Mouse (Mus musculus): ENCODE results near the gene Ddah2. TPM values are rescaled to one million over a fixed set of nuclear protein-coding genes. Genes with fewer than 3 reads are reported as not detected.

Gene Ddah2
- polyA plus RNA-seq, 1 experiment from 2014 or later = 337 TPM

- Histone ChIP-seq H3K36me3 (replicated peaks) (peaks cover 16% of the 10 kb centered on the region), H3K27ac (no peak overlapping the region), H3K4me3 (no peak overlapping the region), H3K4me2 (no peak overlapping the region), H3K9ac (no peak overlapping the region), H3K27me3 (replicated peaks) (no peaks in the 10 kb centered on the region), H3K9me3 (no peaks in the 10 kb centered on the region), H3K4me1 (peaks cover 15% of the 10 kb centered on the region)
- 91% methylated on average over 14 of the region's 14 CpGs for WGBS
- no peak for ATAC-seq (replicated peaks)
These were observed 33.8 kb downstream of the Ddah2 start for GRCm38 (mm10) chr17:35092403-35093198.

- Histone ChIP-seq H3K27ac (no peak overlapping the region), H3K4me1 (peaks cover 14% of the 10 kb centered on the region), H3K36me3 (replicated peaks) (peaks cover 21% of the 10 kb centered on the region), H3K4me3 (no peak overlapping the region), H3K9ac (no peak overlapping the region), H3K27me3 (replicated peaks) (no peaks in the 10 kb centered on the region), H3K4me2 (no peak overlapping the region), H3K9me3 (no peaks in the 10 kb centered on the region)
- WGBS = 94% methylated on average over 15 of the region's 15 CpGs
- no peak for ATAC-seq (replicated peaks)
These were observed 35.9 kb downstream of the Ddah2 start for GRCm38 (mm10) chr17:35094475-35095365.

- Histone ChIP-seq H3K9ac (no peak overlapping the region), H3K9me3 (no peaks in the 10 kb centered on the region), H3K27me3 (replicated peaks) (no peaks in the 10 kb centered on the region), H3K4me3 (no peak overlapping the region), H3K4me1 (no peaks in the 10 kb centered on the region), H3K27ac (no peak overlapping the region), H3K4me2 (no peak overlapping the region), H3K36me3 (replicated peaks) (peaks cover 33% of the 10 kb centered on the region)
- ATAC-seq (replicated peaks) = no peak
- WGBS = 78% methylated on average over 12 of the region's 12 CpGs
These were observed 37.8 kb downstream of the Ddah2 start for GRCm38 (mm10) chr17:35096597-35096996.

GRCm38 (mm10) chr17:35097164-35097655 is 38.4 kb downstream of the Ddah2 start:
- WGBS = 70% methylated on average over 12 of the region's 12 CpGs
- no peak for ATAC-seq (replicated peaks)

GRCm38 (mm10) chr17:35100196-35100765 is 41.4 kb downstream of the Ddah2 start:
- WGBS = 76% methylated on average over 10 of the region's 10 CpGs
- H3K27ac ChIP-seq = no peak overlapping the region
- H3K36me3 ChIP-seq (replicated peaks) = peaks cover 50% of the 10 kb centered on the region
- no peaks in the 10 kb centered on the region for H3K27me3 ChIP-seq (replicated peaks)
- H3K4me3 ChIP-seq = no peak overlapping the region
- H3K9me3 ChIP-seq = no peaks in the 10 kb centered on the region
- no peak for ATAC-seq (replicated peaks)
- no peaks in the 10 kb centered on the region for H3K4me1 ChIP-seq
- H3K4me2 ChIP-seq = no peak overlapping the region
- no peak overlapping the region for H3K9ac ChIP-seq

More at GRCm38 (mm10) chr17:35097164-35097655, 38.4 kb downstream of the Ddah2 start:
- H3K9me3 ChIP-seq = no peaks in the 10 kb centered on the region
- H3K27me3 ChIP-seq (replicated peaks) = no peaks in the 10 kb centered on the region
- H3K4me2 ChIP-seq = no peak overlapping the region
- H3K4me3 ChIP-seq = no peak overlapping the region
- H3K9ac ChIP-seq = no peak overlapping the region
- no peaks in the 10 kb centered on the region for H3K4me1 ChIP-seq
- H3K36me3 ChIP-seq (replicated peaks) = peaks cover 39% of the 10 kb centered on the region
- no peak overlapping the region for H3K27ac ChIP-seq

GRCm38 (mm10) chr17:35101161-35101560 is 42.3 kb downstream of the Ddah2 start:
- Histone ChIP-seq H3K36me3 (replicated peaks) (peaks cover 50% of the 10 kb centered on the region), H3K27me3 (replicated peaks) (no peaks in the 10 kb centered on the region), H3K4me2 (no peak overlapping the region), H3K27ac (no peak overlapping the region), H3K9me3 (no peaks in the 10 kb centered on the region), H3K4me1 (peaks cover 6% of the 10 kb centered on the region; the same call in 1 of the 2 replicates), H3K4me3 (no peak overlapping the region), H3K9ac (no peak overlapping the region)
- no peak for ATAC-seq (replicated peaks)
- 90% methylated on average over 11 of the region's 11 CpGs for WGBS

GRCm38 (mm10) chr17:35102299-35102698 is 43.5 kb downstream of the Ddah2 start:
- Histone ChIP-seq H3K4me1 (peaks cover 6% of the 10 kb centered on the region; the same call in 1 of the 2 replicates), H3K9me3 (no peaks in the 10 kb centered on the region), H3K9ac (no peak overlapping the region), H3K36me3 (replicated peaks) (peaks cover 39% of the 10 kb centered on the region; the same call in 1 of the 2 replicates), H3K4me2 (no peak overlapping the region), H3K4me3 (no peak overlapping the region), H3K27me3 (replicated peaks) (no peaks in the 10 kb centered on the region), H3K27ac (no peak overlapping the region)
- WGBS = 68% methylated on average over 8 of the region's 8 CpGs
- ATAC-seq (replicated peaks) = no peak

GRCm38 (mm10) chr17:35103221-35103690 is 44.4 kb downstream of the Ddah2 start:
- peaks cover 38% of the 10 kb centered on the region; the same call in 1 of the 2 replicates for H3K36me3 ChIP-seq (replicated peaks)
- no peak overlapping the region for H3K4me2 ChIP-seq
- H3K27ac ChIP-seq = no peak overlapping the region
- no peaks in the 10 kb centered on the region for H3K9me3 ChIP-seq
- WGBS = 71% methylated on average over 6 of the region's 6 CpGs
- H3K27me3 ChIP-seq (replicated peaks) = no peaks in the 10 kb centered on the region
- H3K4me3 ChIP-seq = no peak overlapping the region
- peaks cover 6% of the 10 kb centered on the region; the same call in 1 of the 2 replicates for H3K4me1 ChIP-seq
- ATAC-seq (replicated peaks) = no peak
- H3K9ac ChIP-seq = no peak overlapping the region

GRCm38 (mm10) chr17:35104079-35104478 is 45.2 kb downstream of the Ddah2 start:
- peaks cover 6% of the 10 kb centered on the region; the same call in 1 of the 2 replicates for H3K4me1 ChIP-seq
- H3K36me3 ChIP-seq (replicated peaks) = peaks cover 33% of the 10 kb centered on the region; the same call in 1 of the 2 replicates
- no peaks in the 10 kb centered on the region for H3K9me3 ChIP-seq
- H3K27me3 ChIP-seq (replicated peaks) = no peaks in the 10 kb centered on the region
- no peak overlapping the region for H3K4me3 ChIP-seq
- 94% methylated on average over 7 of the region's 7 CpGs for WGBS
- no peak overlapping the region for H3K4me2 ChIP-seq
- no peak for ATAC-seq (replicated peaks)
- H3K9ac ChIP-seq = no peak overlapping the region
- H3K27ac ChIP-seq = no peak overlapping the region

- H3K9ac ChIP-seq = no peak overlapping the region
- no peak for ATAC-seq (replicated peaks)
- peaks cover 6% of the 10 kb centered on the region; the same call in 1 of the 2 replicates for H3K4me1 ChIP-seq
- no peaks in the 10 kb centered on the region for H3K27me3 ChIP-seq (replicated peaks)
- no peak overlapping the region for H3K27ac ChIP-seq
- peaks cover 33% of the 10 kb centered on the region; the same call in 1 of the 2 replicates for H3K36me3 ChIP-seq (replicated peaks)
- H3K9me3 ChIP-seq = no peaks in the 10 kb centered on the region
- WGBS = 72% methylated on average over 6 of the region's 6 CpGs
- H3K4me2 ChIP-seq = no peak overlapping the region
- no peak overlapping the region for H3K4me3 ChIP-seq
These were observed 45.9 kb downstream of the Ddah2 start for GRCm38 (mm10) chr17:35104754-35105153.

GRCm38 (mm10) chr17:35105740-35106389 is 47.0 kb downstream of the Ddah2 start:
- H3K4me2 ChIP-seq = peak overlapping the region; percentile 26
- ATAC-seq (replicated peaks) = no peak
- peaks cover 28% of the 10 kb centered on the region; the same call in 1 of the 2 replicates for H3K36me3 ChIP-seq (replicated peaks)
- H3K4me3 ChIP-seq = no peak overlapping the region
- no peak overlapping the region for H3K27ac ChIP-seq
- peaks cover 6% of the 10 kb centered on the region; the same call in 1 of the 2 replicates for H3K4me1 ChIP-seq
- 0 out of 2 replicates have a peak overlapping the region, but pooled peaks have one; percentile 7 for H3K9ac ChIP-seq
- no peaks in the 10 kb centered on the region for H3K9me3 ChIP-seq
- no peaks in the 10 kb centered on the region for H3K27me3 ChIP-seq (replicated peaks)
- 19% methylated on average over 13 of the region's 13 CpGs for WGBS
